8 mouse cellular contexts compared by ENCODE assay signal in the genomic region with DNA sequence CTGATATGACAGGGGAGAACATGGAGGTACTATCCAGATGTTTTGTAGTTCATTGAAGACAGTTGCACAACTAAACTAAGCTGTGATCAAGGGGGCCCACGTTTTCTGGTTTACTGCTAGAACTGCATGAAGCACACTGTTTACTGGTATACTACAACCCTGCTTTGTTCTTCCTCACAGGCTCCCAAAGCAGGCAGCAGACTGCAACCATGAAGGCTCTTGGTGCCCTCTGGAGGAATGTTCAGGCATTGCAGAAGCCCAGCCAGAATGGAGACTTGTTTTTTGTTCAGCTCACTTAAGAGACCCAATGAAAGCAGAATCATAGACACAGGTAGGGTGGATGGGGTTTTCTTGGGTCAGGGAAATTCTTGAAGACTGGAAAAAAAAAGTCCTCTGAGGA. TPM values are rescaled to one million over a fixed set of nuclear protein-coding genes. Genes with fewer than 3 reads are reported as not detected.
A peak's percentile ranks its signal among the peaks of the same experiment; 100 is the strongest.
DNase-seq lines count a peak whose midpoint lies in the region; ATAC-seq lines count a peak whose summit lies in the region.

No protein-coding gene starts in this region.

- DNase-seq in MN1 (ENCODE audit: low spot score): peak; percentile 45
- DNase-seq in c-Kit-positive CD71-positive TER-119-negative erythroid progenitor cells, embryonic 14.5 days (ENCODE audit: low read depth): peak; percentile 17
- peak; percentile 64 for DNase-seq in left cerebral cortex, adult 11 months (ENCODE audit: low spot score)
- DNase-seq in right cerebral cortex, postnatal 14 days: peak; percentile 73
- DNase-seq in yolk sac, embryonic 10.5 days (ENCODE audit: low spot score): peak; percentile 31

- WGBS in forebrain, embryonic 13.5 days: 12% methylated on average over 1 of the region's 1 CpGs
- WGBS in hindbrain, embryonic 12.5 days: 6% methylated on average over 1 of the region's 1 CpGs

- H3K27ac ChIP-seq in forebrain, embryonic 13.5 days: no peak overlapping the region
- no peak overlapping the region for H3K27ac ChIP-seq in hindbrain, embryonic 12.5 days

- H3K4me2 ChIP-seq in forebrain, embryonic 13.5 days: no peak overlapping the region
- no peak overlapping the region for H3K4me2 ChIP-seq in hindbrain, embryonic 12.5 days (replicated peaks)

- H3K4me1 ChIP-seq in forebrain, embryonic 13.5 days: no peaks in the 10 kb centered on the region
- no peaks in the 10 kb centered on the region for H3K4me1 ChIP-seq in hindbrain, embryonic 12.5 days

- ATAC-seq in forebrain, embryonic 13.5 days: peak; percentile 95
- peak; percentile 56; the same call in 1 of the 2 replicates for ATAC-seq in hindbrain, embryonic 12.5 days (ENCODE audit: low FRiP score)
- ATAC-seq in megakaryocyte-erythroid progenitor cell, adult 5-6 weeks (replicated peaks; ENCODE audit: low FRiP score, low TSS enrichment, poor library complexity, severe bottlenecking): peak; percentile 84; the same call in 1 of the 2 replicates

- H3K36me3 ChIP-seq in forebrain, embryonic 13.5 days (ENCODE audit: poor library complexity, severe bottlenecking): no peaks in the 10 kb centered on the region
- no peaks in the 10 kb centered on the region for H3K36me3 ChIP-seq in hindbrain, embryonic 12.5 days

- no peaks in the 10 kb centered on the region for H3K27me3 ChIP-seq in forebrain, embryonic 13.5 days
- H3K27me3 ChIP-seq in hindbrain, embryonic 12.5 days: no peaks in the 10 kb centered on the region

- H3K9me3 ChIP-seq in forebrain, embryonic 13.5 days (replicated peaks): no peaks in the 10 kb centered on the region
- H3K9me3 ChIP-seq in hindbrain, embryonic 12.5 days (replicated peaks): no peaks in the 10 kb centered on the region

- no peak overlapping the region for H3K4me3 ChIP-seq in forebrain, embryonic 13.5 days
- H3K4me3 ChIP-seq in hindbrain, embryonic 12.5 days: no peak overlapping the region

- H3K9ac ChIP-seq in forebrain, embryonic 13.5 days: no peak overlapping the region
- H3K9ac ChIP-seq in hindbrain, embryonic 12.5 days: no peak overlapping the region

RNA-seq across cellular contexts. Expression of gene Plp1, which starts 2.2 kb away (rescaled TPM):
- polyA plus RNA-seq in forebrain, embryonic 13.5 days (2015; fragmentation: Nextera tagmentation; extraction: Ambion mirVana): 9.7 and 10.7 TPM in 2 replicates
- polyA plus RNA-seq in hindbrain, embryonic 12.5 days (2016; fragmentation: Nextera tagmentation; extraction: Ambion mirVana): 12.2 and 15.9 TPM in 2 replicates
- total RNA-seq in megakaryocyte-erythroid progenitor cell, adult 5-6 weeks (2014; fragmentation: Nextera tagmentation): 6.2 and 7.4 TPM in 2 replicates
- total RNA-seq in megakaryocyte-erythroid progenitor cell, adult 5-6 weeks (2017): 0.99 and 1.1 TPM in 2 replicates

RNA-seq across cellular contexts. Expression of gene Glra4, which starts 40.3 kb away (rescaled TPM):
- polyA plus RNA-seq in forebrain, embryonic 13.5 days (2015; fragmentation: Nextera tagmentation; extraction: Ambion mirVana): 0.13 TPM in 1 of 2 replicates, not detected in the other
- polyA plus RNA-seq in hindbrain, embryonic 12.5 days (2016; fragmentation: Nextera tagmentation; extraction: Ambion mirVana): 0.17 and 0.18 TPM in 2 replicates
- not detected in 2 replicates for total RNA-seq in megakaryocyte-erythroid progenitor cell, adult 5-6 weeks (2014; fragmentation: Nextera tagmentation)
- total RNA-seq in megakaryocyte-erythroid progenitor cell, adult 5-6 weeks (2017): not detected in 2 replicates

RNA-seq across cellular contexts. Expression of gene Rab9b, which starts 48.3 kb away (rescaled TPM):
- 5.8 and 6.3 TPM in 2 replicates for polyA plus RNA-seq in forebrain, embryonic 13.5 days (2015; fragmentation: Nextera tagmentation; extraction: Ambion mirVana)
- 8.5 and 10.1 TPM in 2 replicates for polyA plus RNA-seq in hindbrain, embryonic 12.5 days (2016; fragmentation: Nextera tagmentation; extraction: Ambion mirVana)
- total RNA-seq in megakaryocyte-erythroid progenitor cell, adult 5-6 weeks (2014; fragmentation: Nextera tagmentation): not detected in 2 replicates
- total RNA-seq in megakaryocyte-erythroid progenitor cell, adult 5-6 weeks (2017): not detected in 2 replicates

Comparison
In these comparisons a context has a peak if more than half of its experiments do, and no peak if none do; other contexts are left out.
1. DNase-seq: peak in every context shown above with its lines; median percentile 73 in right cerebral cortex, postnatal 14 days; 64 in left cerebral cortex, adult 11 months; 45 in MN1; 31 in yolk sac, embryonic 10.5 days; 17 in c-Kit-positive CD71-positive TER-119-negative erythroid progenitor cells, embryonic 14.5 days.